Mouse (Mus musculus): ENCODE data around the gene Vill. TPM values are rescaled to one million over a fixed set of nuclear protein-coding genes. Genes with fewer than 3 reads are reported as not detected.

The Vill gene
- polyA plus RNA-seq, 1 experiment from 2014 or later: 3.3 TPM

DNA sequence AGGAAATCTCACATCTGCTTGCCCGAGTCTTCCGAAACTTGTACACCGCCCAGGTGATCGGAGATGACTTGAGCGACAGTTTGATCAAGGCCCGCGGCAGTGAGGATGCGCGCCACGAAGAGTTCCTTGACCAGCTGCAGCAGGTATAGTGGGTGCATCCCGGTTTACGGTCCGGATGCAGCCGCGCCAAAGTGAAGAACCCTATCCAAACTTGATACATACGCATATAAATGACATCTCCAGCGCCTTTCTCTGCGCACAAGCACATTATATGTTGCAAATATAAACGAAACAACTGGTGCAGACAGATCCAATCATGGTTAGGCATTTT lies 50.2 kb downstream of the Vill start:
- ATAC-seq (ENCODE audit: low FRiP score, low read depth): no peak
- peak overlapping the region; percentile 28 for H3K9ac ChIP-seq
- H3K4me2 ChIP-seq: peak overlapping the region; percentile 61
- H3K9me3 ChIP-seq: no peaks in the 10 kb centered on the region
- H3K4me1 ChIP-seq (replicated peaks): peaks cover 5% of the 10 kb centered on the region; the same call in 1 of the 2 replicates
- peak overlapping the region; percentile 60 for H3K4me3 ChIP-seq
- no peak overlapping the region for H3K27ac ChIP-seq (replicated peaks)
- H3K27me3 ChIP-seq: no peaks in the 10 kb centered on the region
- 5% methylated on average over 19 of the region's 19 CpGs for WGBS
- no peaks in the 10 kb centered on the region for H3K36me3 ChIP-seq

DNA sequence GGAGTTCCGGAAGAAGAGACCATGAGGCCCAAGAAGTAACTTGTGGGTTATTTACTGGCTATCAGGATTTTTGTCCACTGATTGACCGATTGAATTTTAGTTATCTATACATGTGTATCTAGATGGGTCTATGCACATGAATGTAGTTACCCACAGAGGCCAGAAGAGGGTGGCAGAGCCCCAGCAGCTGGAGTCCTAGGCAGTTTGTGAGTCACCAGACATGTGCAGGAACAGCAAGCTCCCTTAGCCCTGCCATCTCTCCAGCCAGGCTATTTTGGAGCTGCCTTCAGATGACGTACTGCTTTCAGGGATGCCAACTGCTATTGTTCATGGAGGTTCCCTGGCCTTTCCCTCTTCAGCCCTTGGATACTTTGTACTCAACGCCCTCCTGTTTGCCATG lies 55.0 kb downstream of the Vill start:
- Histone ChIP-seq H3K27me3 (no peaks in the 10 kb centered on the region), H3K27ac (replicated peaks) (no peak overlapping the region), H3K9ac (no peak overlapping the region), H3K4me2 (no peak overlapping the region), H3K4me3 (no peak overlapping the region), H3K4me1 (replicated peaks) (peaks cover 5% of the 10 kb centered on the region), H3K36me3 (no peaks in the 10 kb centered on the region), H3K9me3 (no peaks in the 10 kb centered on the region)
- no peak for ATAC-seq (ENCODE audit: low FRiP score, low read depth)
- 88% methylated on average over 4 of the region's 4 CpGs for WGBS

DNA sequence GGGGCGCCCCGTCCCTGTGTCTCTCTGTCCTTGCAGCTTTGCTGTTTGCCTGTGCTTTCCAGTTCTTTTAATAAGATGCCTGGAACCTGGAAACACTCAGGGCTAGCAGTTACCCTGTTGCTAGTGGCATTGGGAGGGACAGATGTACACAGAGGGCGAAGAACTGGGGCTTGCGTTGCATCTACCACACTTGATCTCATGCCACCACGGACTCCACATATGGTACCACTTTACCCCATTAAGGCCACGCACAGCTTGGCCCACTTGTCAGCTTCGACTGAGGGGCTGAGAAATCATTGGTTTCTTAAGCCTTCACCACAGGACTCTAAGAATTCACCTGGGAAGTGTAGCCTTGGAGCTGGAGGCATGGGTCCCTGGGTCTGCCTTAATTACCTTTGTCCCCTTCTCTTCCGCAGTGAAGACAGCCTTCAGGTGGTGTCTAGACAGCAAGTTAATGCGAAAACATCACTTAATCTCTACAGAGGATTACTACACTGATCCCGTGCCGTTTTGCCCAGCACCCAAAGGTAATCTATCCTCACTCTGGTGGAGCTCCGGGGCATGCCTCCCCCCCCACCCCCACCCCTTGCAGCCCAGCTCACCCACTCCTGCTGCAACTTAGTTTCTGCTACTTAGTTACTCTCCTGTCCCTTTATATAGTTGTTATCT lies 57.2 kb downstream of the Vill start:
- no peaks in the 10 kb centered on the region for H3K27me3 ChIP-seq
- no peak overlapping the region for H3K4me3 ChIP-seq
- H3K36me3 ChIP-seq: no peaks in the 10 kb centered on the region
- ATAC-seq (ENCODE audit: low FRiP score, low read depth): no peak
- H3K9ac ChIP-seq: no peak overlapping the region
- H3K4me1 ChIP-seq (replicated peaks): no peaks in the 10 kb centered on the region; the same call in 1 of the 2 replicates
- no peak overlapping the region for H3K27ac ChIP-seq (replicated peaks)
- no peak overlapping the region for H3K4me2 ChIP-seq
- WGBS: 64% methylated on average over 12 of the region's 12 CpGs
- H3K9me3 ChIP-seq: no peaks in the 10 kb centered on the region

DNA sequence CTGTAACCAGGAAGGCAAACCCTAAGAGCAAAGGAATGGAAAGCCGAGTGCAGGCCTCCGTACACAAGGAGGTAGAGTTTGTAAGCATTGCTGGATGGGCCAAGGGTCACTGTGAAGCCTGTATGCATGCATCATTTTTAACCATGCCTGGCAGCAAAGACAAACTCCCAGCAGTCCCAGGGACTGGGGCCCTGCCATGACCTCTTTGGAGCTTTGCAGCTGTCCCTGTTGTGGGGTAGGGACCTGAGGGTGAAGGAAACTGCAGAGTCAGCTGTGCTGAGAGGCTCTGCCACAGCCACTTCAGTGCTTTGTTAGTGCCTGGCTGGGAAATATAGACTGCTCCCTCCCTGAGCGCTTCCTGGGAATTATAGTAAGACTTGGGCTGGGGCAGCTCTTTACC lies 58.1 kb downstream of the Vill start:
- H3K4me3 ChIP-seq: no peak overlapping the region
- H3K27me3 ChIP-seq: no peaks in the 10 kb centered on the region
- no peaks in the 10 kb centered on the region for H3K9me3 ChIP-seq
- H3K36me3 ChIP-seq: no peaks in the 10 kb centered on the region
- H3K4me2 ChIP-seq: no peak overlapping the region
- 38% methylated on average over 3 of the region's 3 CpGs for WGBS
- no peak for ATAC-seq (ENCODE audit: low FRiP score, low read depth)
- no peak overlapping the region for H3K27ac ChIP-seq (replicated peaks)
- no peaks in the 10 kb centered on the region; the same call in 1 of the 2 replicates for H3K4me1 ChIP-seq (replicated peaks)
- no peak overlapping the region for H3K9ac ChIP-seq

DNA sequence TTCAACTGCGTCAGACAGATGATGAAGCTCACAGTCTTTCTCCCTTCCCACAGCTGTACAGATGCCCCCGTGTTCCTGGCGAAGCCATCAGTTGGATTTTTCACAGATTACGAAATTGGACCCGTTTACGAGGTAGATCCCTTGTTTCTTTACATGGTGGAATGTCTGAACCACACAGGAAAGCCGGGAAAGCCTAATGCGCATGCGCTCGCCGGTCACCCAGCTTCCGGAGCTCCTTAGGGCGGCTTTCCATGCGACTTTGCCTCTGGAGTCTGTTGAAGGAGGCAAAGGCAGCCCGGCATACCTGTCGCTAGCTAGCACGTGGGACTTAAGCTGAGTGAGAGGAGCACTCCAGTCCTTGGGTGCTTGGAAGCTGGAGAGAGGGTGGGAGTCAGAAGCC lies 62.3 kb downstream of the Vill start:
- Histone ChIP-seq H3K36me3 (no peaks in the 10 kb centered on the region), H3K27ac (replicated peaks) (no peak overlapping the region), H3K4me3 (no peak overlapping the region), H3K9me3 (no peaks in the 10 kb centered on the region), H3K4me1 (replicated peaks) (no peaks in the 10 kb centered on the region; the same call in 1 of the 2 replicates), H3K9ac (no peak overlapping the region), H3K27me3 (no peaks in the 10 kb centered on the region), H3K4me2 (no peak overlapping the region)
- ATAC-seq (ENCODE audit: low FRiP score, low read depth): no peak
- 90% methylated on average over 17 of the region's 17 CpGs for WGBS

DNA sequence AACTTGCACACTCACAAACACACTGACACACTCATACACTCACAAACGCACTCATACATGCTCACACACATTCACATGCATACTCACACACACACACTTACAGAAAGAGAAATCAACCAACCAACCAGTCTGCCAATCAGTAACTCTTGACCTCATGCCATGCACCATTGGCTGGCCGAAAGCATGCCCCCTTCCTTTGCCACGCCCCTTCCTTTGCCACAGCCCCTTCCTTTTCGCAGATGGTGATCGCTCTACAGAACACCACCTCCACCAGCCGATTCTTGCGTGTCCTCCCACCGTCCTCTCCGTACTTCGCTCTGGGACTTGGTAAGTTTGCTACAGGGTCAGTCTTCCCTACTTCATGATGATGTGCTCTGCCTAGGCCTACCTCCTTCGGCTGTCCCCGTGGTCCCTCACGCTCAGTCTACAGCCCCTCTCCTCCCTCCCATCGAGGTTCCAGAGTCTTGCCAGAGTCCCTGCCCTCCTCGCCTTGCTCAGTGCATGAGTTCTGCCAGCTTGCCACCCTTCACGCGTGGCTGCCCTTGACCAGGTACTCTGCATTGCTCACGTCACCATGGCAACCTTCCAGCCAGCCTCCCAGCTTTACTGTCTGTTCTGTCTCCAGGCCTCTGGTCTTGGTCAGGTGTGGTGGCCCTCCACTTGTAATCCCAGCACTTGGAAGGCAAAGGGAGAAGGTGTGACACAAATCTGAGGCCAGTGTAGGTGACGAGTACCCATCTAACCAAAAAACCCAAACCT lies 67.0 kb downstream of the Vill start:
- Histone ChIP-seq H3K4me1 (replicated peaks) (no peaks in the 10 kb centered on the region), H3K9ac (no peak overlapping the region), H3K36me3 (no peaks in the 10 kb centered on the region), H3K4me2 (no peak overlapping the region), H3K4me3 (no peak overlapping the region), H3K9me3 (no peaks in the 10 kb centered on the region), H3K27me3 (no peaks in the 10 kb centered on the region), H3K27ac (replicated peaks) (no peak overlapping the region)
- WGBS: 90% methylated on average over 19 of the region's 19 CpGs
- ATAC-seq (ENCODE audit: low FRiP score, low read depth): no peak

DNA sequence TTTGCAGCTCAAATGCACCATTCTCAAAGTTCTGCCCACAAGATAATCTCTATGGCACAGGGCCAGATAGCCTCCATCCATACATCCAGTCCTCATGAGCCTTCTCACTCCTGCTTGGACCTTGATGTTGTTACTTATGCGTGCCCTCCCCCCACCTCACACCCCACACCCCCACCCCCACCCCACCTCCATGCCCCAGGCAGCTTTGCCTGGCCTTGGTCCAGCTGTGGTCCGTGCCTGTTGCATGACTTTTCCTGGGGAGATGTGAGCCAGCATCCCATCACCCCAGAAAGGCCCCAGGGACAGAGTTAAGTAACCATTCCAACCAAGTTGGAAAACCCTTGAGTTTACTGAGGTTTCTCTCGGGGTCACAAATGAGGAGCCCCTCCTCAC lies 67.6 kb downstream of the Vill start:
- no peaks in the 10 kb centered on the region for H3K36me3 ChIP-seq
- ATAC-seq (ENCODE audit: low FRiP score, low read depth): no peak
- H3K4me2 ChIP-seq: no peak overlapping the region
- H3K9ac ChIP-seq: no peak overlapping the region
- H3K4me1 ChIP-seq (replicated peaks): no peaks in the 10 kb centered on the region
- H3K27me3 ChIP-seq: no peaks in the 10 kb centered on the region
- H3K4me3 ChIP-seq: no peak overlapping the region
- no peaks in the 10 kb centered on the region for H3K9me3 ChIP-seq
- no peak overlapping the region for H3K27ac ChIP-seq (replicated peaks)
- 70% methylated on average over 3 of the region's 3 CpGs for WGBS

Small RNAs within 50 kb of the gene (microRNA-seq; reads per million reads assigned to microRNA genes)
- gene Mir26a-1: 6.8 reads per million, percentile 24 among the genes with 10 or more reads in this experiment

Other genes with a start within 250 kb of the Vill start
- 8.9 and 9.6 TPM in 2 replicates for gene Ctdspl, start 126.3 kb upstream of the Vill start, polyA plus RNA-seq (2015; fragmentation: Nextera tagmentation; extraction: Ambion mirVana)
- 20.1 and 20.3 TPM in 2 replicates for gene Plcd1, start 40.7 kb downstream of the Vill start, polyA plus RNA-seq (2015; fragmentation: Nextera tagmentation; extraction: Ambion mirVana)
- gene Dlec1, start 49.7 kb downstream of the Vill start, polyA plus RNA-seq (2015; fragmentation: Nextera tagmentation; extraction: Ambion mirVana): 1.3 and 1.4 TPM in 2 replicates
- 3.0 and 3.4 TPM in 2 replicates for gene Acaa1b, start 104.3 kb downstream of the Vill start, polyA plus RNA-seq (2015; fragmentation: Nextera tagmentation; extraction: Ambion mirVana)
- not detected in 2 replicates for gene Gm47289, start 106.4 kb downstream of the Vill start, polyA plus RNA-seq (2015; fragmentation: Nextera tagmentation; extraction: Ambion mirVana)
- not detected in 2 replicates for gene Slc22a13, start 156.3 kb downstream of the Vill start, polyA plus RNA-seq (2015; fragmentation: Nextera tagmentation; extraction: Ambion mirVana)

Data from hindbrain, embryonic 15.5 days (tissue).